Mouse (Mus musculus): ENCODE data around the gene Sorl1.

Sorl1 gene

DNA sequence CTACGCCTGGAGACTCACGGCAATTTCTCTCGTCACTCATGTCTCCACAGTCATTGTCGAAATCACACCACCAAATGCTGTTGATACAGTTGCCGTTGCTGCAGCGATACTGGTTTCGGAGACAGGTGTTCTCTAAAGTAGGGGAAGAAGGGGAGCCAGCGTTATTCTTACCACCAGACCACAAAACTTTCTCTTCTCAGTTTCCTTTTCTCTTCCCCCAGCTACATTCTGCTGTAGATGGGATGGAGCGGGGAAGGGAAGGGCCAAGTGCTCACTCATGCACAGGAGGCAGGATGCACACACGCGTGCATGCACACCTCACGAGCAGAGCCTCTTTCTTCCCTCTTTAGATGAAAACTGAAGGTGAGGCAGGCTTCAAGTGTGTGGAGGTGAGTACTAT, 101.8 kb downstream of the Sorl1 start:
- in situ Hi-C loops (cut with MboI; ENCODE audit: unreplicated experiment in 2 of 2): loop anchor here (25.0 kb wide), 2 partner anchors 1090 to 1940 kb away; partner anchors contain the start of genes Arhgef12 (in 1 of the 2) and Tmem136 (in 1 of the 2)

DNA sequence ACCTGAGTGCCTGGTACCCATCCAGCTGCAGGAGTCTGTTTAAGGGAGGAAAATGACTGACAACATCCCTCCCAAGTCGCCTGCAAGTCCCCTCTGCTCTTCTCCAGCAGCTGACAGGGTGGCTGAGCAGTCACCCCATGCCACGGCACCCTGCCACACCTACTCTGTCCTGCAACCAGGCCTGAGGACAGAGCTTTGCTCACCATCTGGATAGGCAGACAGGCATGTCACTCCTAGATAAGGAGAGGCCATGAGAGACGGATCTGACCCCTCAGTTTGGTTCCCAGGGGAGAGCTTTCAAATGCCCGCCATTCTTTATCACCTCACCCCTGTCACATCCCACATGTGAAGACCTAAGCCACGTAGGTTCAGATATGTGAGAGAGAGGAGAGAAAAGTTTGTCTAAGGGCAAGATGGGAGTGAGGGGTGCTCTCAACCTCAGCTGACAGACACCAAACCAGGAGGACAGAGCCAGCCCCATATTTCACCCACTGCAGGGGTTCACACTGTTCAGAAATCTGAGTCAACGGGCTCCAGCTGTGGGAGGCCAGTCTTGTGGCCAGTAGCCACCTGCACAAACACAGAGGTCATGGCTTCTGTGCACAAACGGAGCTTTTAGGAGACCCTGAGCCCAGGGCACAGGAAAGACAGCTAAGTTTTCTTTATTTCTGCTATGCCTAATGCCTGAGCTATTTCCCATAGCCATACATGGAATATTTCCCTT, 104.6 kb downstream of the Sorl1 start:
- in situ Hi-C loops (cut with MboI; ENCODE audit: unreplicated experiment in 2 of 2): loop anchor here (25.0 kb wide), 2 partner anchors 1093 to 1943 kb away; partner anchors contain the start of genes Arhgef12 (in 1 of the 2) and Tmem136 (in 1 of the 2)

DNA sequence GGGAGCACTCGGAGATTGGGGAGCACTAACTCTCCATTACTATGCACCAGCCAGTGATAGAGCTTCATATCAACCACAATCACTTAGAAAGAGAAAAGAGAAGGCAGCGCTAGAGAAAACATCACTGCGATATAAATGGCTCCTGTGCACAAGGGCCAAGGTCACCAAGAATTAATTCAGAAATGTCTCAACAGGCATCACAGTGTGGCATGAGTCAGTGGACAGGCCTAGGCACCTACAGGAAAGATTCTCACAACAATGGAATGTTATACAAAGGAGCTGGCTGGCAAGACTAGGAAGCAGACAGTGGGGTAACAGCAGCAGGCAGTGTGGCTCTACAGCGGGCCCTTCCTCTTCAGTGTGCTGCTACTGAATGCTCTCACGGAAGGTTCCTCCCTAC, 115.6 kb downstream of the Sorl1 start:
- in situ Hi-C loops (cut with MboI; ENCODE audit: unreplicated experiment in 2 of 2): loop anchor here (25.0 kb wide), 2 partner anchors 1104 to 1954 kb away; partner anchors contain the start of genes Arhgef12 (in 1 of the 2) and Tmem136 (in 1 of the 2)

DNA sequence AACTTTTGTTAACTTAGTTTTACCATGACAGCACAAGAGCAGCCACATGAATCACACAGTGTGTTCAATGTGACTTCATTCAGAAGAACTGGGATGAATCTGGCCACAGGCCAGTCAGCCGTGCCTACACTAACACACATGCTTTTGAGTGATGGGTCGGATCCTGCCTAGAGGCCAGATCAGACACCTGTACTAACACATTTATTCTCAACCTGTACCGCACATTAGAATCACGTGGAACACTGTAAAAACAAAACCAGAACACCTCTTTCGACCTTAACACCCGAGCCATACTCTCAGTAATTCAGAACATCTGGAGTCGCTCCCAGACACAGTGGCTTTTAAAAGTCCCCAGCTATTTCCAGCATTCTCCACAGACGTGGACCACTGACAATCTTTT, 119.0 kb downstream of the Sorl1 start:
- in situ Hi-C loops (cut with MboI; ENCODE audit: unreplicated experiment in 2 of 2): loop anchor here (25.0 kb wide), 2 partner anchors 1107 to 1957 kb away; partner anchors contain the start of genes Arhgef12 (in 1 of the 2) and Tmem136 (in 1 of the 2)

DNA sequence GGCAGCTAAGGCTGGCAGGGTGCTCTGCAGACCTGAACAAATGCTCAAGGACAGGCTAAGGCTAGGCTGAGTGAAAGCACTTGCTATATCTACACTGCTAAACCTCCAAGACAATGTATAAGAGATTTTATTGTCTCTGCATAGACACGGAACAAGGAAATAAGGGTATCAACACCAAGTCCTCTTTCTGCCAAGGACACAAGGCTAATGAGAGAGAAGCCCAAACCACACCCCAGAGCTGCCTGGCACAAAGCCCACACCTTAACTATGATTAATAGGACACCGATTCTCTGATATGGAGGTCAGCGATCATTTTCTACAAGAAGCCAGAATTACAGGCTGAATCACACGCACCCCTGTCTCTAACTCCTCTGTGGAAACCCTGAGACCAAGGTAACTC, 120.0 kb downstream of the Sorl1 start:
- in situ Hi-C loops (cut with MboI; ENCODE audit: unreplicated experiment in 2 of 2): loop anchor here (5.0 to 25.0 kb wide), 4 partner anchors 238 to 1958 kb away; partner anchors contain the start of genes Arhgef12 (in 1 of the 2) and Tmem136 (in 1 of the 2)

DNA sequence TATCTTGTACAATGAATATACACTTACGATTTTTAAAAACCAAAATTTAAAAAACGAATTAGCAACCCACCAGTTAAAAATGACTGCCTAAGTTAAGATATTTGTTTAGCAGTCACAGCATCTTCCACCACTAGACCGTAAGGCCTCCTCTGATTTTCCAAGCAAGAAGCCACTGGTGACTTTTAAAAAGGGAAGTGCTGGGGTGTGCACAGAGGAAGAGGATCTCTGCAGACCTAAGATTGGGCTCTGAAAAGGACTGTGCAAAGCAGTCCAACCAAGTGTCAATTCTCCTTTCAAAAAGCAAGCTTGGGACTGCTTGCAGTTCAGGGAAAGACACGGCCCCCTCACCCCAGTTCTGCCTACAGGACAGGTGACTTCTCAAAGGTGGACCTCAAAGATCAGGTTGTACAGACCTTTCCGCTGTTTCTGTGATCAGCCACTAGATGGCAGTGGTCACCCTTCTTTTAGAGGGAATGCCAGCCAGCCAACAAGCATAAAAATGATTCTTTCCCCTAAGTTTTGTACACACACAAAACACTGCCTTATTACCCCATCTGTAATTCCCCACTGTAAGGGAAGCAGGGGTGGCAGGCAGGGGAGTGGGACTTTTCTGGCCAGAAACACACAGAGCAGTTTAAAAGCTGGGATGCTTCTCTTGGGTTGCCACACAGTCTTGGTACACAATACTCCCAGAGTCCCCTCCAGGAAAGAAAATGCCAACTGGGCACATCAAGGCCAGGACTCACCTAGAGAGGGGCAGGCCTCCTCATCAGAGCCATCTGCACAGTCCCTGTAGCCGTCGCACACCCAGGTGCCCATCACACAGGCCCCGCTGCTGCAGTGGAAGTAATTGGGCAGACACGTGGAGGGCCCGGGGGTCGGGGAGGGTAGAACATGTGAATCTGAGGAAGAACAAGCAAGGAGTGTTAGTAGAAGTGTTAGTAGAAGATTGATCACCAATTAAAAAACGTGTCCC, 124.3 kb downstream of the Sorl1 start:
- in situ Hi-C loops (cut with MboI; ENCODE audit: unreplicated experiment in 2 of 2): loop anchor here (5.0 to 25.0 kb wide), 5 partner anchors 243 to 1963 kb away; partner anchors contain the start of genes Arhgef12 (in 1 of the 2) and Tmem136 (in 1 of the 2)

DNA sequence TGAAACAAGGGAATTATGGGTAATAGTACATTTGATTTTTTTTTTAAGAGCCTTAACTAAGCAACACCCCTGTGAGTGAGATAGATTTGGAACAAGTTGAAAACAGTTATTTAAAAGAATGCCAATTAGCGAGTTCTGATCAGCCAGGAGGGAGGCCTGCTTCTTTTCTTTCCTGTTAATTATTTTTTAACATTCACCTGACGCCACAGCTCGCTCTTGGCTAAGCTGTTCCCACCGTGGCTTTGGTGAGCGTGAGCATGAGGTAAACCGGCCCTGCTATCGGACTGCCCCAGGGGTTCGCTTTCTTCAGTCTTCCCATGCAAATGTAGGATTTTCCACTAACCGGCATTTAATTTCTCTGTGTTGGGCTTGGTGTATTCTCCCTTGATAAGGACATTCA, 128.8 kb downstream of the Sorl1 start:
- in situ Hi-C loops (cut with MboI; ENCODE audit: unreplicated experiment in 2 of 2): loop anchor here in 1 of 2 experiments (5.0 to 25.0 kb wide), 3 partner anchors 282 to 1967 kb away; no protein-coding TSS in a partner anchor

DNA sequence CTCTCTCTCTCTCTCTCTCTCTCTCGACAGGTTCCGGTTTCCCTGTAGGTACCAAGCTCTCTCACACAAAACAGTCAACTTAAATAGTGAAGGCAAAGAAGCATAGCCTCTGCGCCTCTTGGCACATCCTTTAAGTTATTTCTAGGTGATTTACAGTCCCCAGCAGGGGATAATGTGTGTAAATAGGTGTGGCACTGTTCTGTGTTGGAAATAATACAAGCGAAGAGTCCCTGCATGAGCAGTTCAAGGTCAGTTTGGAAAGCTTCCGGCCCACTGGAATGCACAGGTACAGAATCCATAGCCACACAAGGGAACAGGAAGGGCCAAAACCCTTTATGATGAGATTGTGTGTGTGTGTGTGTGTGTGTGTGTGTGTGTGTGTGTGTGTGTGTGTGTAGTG, 130.3 kb downstream of the Sorl1 start:
- in situ Hi-C loops (cut with MboI; ENCODE audit: unreplicated experiment in 2 of 2): loop anchor here in 1 of 2 experiments (25.0 kb wide), 2 partner anchors 968 to 1968 kb away; no protein-coding TSS in a partner anchor

DNA sequence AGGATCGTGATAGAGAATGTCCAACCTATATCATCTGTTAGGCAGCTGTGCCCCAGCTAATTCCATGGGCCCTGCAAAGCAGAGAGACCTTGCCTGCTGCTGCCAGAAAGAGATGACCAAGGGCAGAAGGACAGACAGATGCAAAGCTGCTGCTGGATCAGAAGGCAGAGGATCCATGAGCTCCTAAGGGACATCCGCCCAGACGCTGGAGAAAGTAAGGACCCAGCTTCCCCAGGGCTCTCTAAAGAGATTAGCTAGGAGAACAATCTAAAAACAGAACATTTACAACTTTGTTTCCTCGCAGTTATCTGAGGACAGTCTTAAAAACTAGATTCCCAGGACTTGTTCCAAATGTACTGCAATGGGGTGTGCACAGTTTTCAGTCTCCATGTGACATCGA, 131.3 kb downstream of the Sorl1 start:
- in situ Hi-C loops (cut with MboI; ENCODE audit: unreplicated experiment in 2 of 2): loop anchor here in 1 of 2 experiments (25.0 kb wide), 2 partner anchors 969 to 1969 kb away; no protein-coding TSS in a partner anchor

DNA sequence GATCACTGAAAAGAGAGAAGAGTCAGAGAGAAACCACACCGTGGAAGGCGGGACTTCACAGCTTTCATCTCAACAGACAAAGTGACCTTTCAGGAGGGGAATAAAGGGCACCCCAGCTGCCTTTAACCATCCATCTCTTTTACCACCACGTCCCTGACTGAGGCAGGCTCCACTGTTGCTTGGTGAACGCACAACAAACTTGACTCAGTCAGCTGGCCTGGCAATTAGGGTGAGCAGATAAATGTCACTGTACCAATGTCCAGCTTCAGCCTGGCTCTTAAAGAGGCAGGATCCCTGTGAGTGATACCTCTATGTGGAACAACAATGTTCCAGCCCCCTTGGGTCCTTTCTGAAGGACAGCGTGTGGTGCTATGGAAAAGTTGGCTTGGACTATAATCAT, 138.5 kb downstream of the Sorl1 start:
- in situ Hi-C loops (cut with MboI; ENCODE audit: unreplicated experiment in 2 of 2): loop anchor here in 1 of 2 experiments (25.0 kb wide), 2 partner anchors 977 to 1977 kb away; no protein-coding TSS in a partner anchor

DNA sequence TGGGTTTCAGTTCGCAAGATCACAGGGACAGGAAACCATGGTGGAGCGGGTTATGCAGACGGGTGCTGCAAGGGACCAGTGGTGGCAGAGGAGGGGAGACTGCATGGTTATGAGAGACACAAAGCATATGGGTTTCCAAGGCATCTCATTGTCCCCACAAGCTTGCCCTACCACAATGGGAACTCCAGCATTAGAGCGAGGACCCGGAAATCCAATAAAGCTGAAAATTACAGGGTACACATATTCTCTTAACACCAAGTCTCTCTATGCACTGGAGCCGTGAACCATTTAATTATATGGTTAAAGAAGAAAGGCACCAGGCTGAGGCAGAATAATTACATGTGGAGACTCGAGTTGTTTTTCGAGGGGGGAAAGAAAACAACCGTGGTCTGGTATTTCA, 139.0 kb downstream of the Sorl1 start:
- in situ Hi-C loops (cut with MboI; ENCODE audit: unreplicated experiment in 2 of 2): loop anchor here in 1 of 2 experiments (25.0 kb wide), 2 partner anchors 977 to 1977 kb away; no protein-coding TSS in a partner anchor

DNA sequence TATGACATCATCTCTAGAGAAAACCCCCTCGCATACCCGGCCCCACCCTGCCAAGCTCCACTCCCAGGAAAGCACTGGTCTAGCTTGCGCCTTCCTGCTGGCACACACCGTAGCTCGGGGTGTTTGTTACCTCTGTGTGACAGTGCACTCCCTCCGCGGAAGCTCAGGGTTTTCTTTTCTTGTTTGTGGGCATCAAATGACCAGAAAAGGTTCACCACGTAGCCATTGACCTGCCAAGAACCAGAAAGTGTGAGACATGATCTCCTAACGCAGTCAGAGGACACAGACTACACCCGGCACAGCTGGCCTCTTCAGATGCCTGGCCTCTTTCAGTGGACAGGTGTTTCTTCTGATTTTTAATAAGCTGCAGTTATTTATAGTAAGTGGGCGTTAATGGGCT, 139.8 kb downstream of the Sorl1 start:
- in situ Hi-C loops (cut with MboI; ENCODE audit: unreplicated experiment in 2 of 2): loop anchor here in 1 of 2 experiments (25.0 kb wide), 2 partner anchors 978 to 1978 kb away; no protein-coding TSS in a partner anchor

DNA sequence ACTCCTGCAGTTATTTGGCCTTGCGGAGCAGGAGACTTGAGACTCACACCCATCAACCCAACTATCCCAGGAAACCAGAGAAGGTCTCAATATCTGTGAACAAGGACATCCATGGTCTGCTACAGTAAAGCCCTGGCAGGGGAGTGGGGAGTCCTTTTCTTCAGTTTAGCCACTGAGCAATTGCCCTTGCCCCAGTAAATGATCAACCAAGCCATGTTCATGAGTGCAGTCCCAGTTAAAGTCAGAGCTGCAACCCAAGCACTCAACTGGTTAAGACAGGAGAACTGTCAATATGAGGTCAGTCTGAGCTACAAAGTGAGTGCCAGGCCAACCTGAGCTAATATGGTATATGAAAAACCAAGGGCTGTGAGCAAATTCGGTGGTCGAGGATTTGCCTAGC, 140.8 kb downstream of the Sorl1 start:
- in situ Hi-C loops (cut with MboI; ENCODE audit: unreplicated experiment in 2 of 2): loop anchor here in 1 of 2 experiments (25.0 kb wide), 2 partner anchors 979 to 1979 kb away; no protein-coding TSS in a partner anchor

DNA sequence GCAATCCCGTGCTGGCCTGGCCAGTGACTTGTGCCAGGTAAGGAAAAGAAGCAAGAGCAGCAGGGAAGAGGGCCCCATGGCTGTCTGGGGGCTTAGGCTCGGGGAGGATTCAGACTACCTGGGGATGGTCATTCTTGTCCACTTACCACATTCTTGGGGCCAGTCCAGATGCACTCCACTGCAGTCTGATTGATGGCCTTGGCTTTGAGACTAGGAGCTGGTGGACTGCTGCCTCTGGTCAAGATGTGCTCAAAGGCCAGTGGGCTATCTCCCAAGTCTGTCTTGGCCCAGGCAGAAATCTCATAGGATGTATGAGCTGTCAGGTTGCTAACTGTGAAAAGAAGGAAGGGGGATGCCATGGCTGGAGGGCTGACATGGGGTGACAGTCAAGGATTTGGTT, 141.3 kb downstream of the Sorl1 start:
- in situ Hi-C loops (cut with MboI; ENCODE audit: unreplicated experiment in 2 of 2): loop anchor here in 1 of 2 experiments (25.0 kb wide), 2 partner anchors 980 to 1980 kb away; no protein-coding TSS in a partner anchor

DNA sequence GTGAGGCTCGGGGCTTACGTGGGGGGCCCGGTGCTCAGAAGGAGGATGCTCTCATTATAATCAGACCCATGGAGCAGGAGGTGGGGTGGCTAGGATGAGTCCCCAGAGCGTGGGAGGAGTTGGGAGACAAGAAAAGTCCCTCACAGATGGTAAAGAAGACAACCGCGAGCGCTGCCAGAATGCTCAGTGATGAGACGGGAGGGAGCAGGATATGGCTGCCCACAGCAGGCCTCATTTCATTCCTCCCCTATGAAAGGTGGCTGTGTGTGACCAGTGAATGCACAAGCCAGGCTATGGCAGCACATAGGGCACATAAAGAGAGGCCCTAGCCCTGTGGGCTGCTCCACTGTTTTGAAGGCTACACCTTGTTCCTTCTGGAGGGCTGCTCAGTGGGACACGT, 142.1 kb downstream of the Sorl1 start:
- in situ Hi-C loops (cut with MboI; ENCODE audit: unreplicated experiment in 2 of 2): loop anchor here in 1 of 2 experiments (25.0 kb wide), 2 partner anchors 980 to 1980 kb away; no protein-coding TSS in a partner anchor

DNA sequence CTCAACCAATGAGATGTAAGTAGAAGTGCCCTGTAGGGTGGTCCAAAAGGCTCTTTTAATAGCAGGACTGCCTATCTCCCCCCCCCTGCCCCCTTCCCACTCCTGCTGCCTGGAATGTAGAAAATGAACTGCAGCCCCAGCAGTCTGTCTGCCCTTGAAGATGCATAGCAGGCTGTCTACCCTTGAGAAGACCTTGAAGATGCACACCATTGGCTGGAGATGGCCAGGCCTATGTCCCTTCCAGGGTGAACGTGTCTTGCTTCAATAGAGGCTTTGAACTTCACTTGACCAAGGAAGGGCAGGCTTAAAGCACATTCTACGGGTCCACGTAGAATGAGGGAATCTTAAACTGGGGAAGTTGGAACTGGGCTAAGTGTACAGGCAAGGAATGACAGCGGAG, 142.8 kb downstream of the Sorl1 start:
- in situ Hi-C loops (cut with MboI; ENCODE audit: unreplicated experiment in 2 of 2): loop anchor here in 1 of 2 experiments (25.0 kb wide), 2 partner anchors 981 to 1981 kb away; no protein-coding TSS in a partner anchor

DNA sequence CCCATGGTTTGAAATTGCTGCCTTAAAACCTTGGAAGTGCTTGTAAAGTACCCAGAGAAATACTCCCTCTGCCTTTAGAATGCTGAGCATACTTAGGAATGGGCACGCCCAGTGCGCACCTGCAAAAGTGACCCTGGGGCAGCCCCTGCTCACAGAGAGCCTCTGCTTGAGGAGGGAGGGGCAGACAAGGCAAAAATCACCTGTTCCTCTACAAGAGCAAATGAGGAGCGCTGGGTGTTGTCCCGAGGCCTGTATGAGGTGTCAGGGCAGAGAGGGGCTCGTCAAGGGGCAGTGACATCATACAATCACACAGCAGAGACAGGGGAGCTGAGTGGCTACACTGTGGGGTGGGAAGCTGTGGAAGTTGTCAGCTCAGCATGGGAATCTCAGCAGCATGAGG, 143.3 kb downstream of the Sorl1 start:
- in situ Hi-C loops (cut with MboI; ENCODE audit: unreplicated experiment in 2 of 2): loop anchor here in 1 of 2 experiments (25.0 kb wide), 2 partner anchors 982 to 1982 kb away; no protein-coding TSS in a partner anchor

DNA sequence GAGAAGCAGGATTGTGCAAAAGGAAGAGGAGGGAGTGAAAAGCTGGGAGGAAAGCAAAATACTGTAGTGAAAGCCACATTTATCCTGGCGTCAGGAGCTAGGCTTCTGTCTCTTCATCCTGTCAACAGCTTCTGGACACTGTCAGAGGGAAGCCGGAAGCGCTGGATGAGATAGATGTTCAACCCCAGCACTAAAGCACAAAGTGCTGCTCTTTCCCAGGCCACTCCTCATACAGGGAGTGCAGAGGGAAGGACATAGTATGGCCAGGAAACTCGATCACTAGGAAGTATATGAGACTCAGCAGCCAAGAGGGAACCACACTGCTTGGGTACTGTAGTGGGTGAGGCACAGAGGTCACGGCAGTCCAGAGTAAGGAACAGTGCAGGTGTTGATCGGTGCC, 145.7 kb downstream of the Sorl1 start:
- in situ Hi-C loops (cut with MboI; ENCODE audit: unreplicated experiment in 2 of 2): loop anchor here in 1 of 2 experiments (25.0 kb wide), 2 partner anchors 984 to 1984 kb away; no protein-coding TSS in a partner anchor

DNA sequence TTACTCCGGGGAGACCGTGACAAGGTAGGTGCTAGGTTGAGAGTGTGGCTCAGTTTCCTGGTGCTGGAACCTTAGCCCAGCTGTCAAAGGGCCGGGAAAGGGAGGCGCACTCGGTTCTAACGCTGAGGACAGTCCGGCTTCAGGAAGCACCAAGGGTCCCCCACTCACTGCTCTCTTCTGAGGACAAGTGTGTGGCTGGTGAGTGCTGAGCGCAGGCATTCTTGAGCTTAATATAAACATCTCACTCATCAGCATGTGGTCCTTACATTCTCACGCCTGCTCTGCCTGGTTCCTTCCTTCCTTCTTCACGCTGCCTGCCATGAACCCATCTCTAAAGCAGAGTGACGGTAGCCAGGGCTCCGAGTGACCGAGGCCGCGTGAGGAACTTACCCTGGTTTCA, 148.1 kb downstream of the Sorl1 start:
- in situ Hi-C loops (cut with MboI; ENCODE audit: unreplicated experiment in 2 of 2): loop anchor here in 1 of 2 experiments (25.0 kb wide), 2 partner anchors 986 to 1986 kb away; no protein-coding TSS in a partner anchor
